Mouse (Mus musculus) left cerebral cortex, adult 9 months (tissue): ENCODE results near the gene Tm6sf1.

Source experiments
- DNase-seq, 2 experiments: peaks; one replicate each; pipeline ENCODE4 v3.0.0; 2022; ENCODE audit warnings: low spot score in 2 of 2

Tm6sf1 gene

DNA sequence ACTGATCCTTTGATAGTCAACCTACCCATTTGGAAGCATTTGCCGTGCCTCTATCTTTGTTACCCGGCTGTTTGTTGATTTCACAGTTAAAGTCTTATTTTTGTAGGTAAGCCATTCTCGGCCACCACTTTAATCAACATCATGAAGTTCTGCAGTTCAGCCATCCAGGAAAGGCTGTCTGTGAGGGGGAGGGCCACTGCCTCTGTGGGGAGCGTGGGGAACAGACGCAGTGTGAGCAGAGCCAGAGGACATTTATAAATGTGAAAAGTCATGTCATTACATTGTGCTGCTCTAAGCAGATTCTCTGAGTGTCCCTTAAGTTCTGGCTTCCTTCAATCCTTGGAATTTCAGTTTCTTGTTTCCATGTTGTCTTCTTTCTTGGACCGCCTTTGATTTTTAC, 8.6 kb upstream of the Tm6sf1 start:
- no peak for DNase-seq

DNA sequence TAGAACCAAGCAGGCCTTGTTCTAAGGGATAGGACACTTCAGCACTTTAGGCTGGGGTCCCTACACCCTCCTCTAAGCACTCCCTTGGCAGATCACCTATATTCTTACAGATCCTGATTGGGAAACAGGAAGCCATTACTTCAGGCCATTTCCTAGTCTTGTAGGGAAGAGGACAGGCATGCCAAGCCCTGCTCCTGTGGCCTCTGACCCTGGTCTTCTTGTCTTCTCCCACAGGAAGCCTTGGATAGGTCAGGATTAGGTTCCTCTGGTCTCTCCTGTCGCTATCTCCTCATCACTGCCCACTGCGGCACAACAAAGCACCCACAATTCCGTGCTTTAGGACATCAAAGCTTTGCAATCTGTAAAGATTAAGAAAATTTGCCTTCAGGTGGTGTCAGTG, 7.1 kb upstream of the Tm6sf1 start:
- DNase-seq, result peak in 1 of 2 experiments; percentile 1

DNA sequence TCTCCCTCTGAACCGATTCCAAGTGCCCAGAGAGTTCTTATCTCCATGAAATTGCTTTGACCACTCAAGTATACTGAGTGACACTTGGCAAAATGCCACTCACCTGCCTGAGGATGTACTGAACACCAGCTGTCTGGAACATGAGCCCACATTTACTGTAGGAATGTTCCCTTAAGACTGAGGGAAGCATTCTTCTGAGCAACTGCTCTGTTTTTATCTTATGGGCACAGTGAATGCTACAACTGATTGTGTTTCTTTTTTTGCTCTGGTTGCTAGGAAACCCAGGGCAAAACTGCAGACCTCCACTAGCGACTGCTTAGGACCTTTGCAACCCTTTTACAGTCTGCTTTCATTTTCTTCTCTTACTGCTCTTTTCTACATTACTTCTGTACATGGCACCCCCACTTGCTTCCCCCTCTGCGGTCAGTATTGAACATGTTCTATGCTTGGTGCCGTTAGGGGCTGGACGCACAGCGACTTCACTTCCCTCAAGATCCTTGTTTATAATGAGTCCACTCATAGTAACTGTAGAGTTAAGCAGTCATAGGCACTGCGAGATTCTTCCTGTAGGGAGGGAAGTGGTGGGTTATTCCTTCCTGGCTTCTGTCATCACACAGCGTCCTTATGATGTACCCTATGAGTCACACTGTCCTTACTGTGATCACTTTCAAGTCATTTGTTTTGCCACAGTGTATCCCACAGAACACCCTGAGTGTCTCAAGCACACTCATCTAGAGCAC, 4.1 kb upstream of the Tm6sf1 start:
- DNase-seq, result no peak

DNA sequence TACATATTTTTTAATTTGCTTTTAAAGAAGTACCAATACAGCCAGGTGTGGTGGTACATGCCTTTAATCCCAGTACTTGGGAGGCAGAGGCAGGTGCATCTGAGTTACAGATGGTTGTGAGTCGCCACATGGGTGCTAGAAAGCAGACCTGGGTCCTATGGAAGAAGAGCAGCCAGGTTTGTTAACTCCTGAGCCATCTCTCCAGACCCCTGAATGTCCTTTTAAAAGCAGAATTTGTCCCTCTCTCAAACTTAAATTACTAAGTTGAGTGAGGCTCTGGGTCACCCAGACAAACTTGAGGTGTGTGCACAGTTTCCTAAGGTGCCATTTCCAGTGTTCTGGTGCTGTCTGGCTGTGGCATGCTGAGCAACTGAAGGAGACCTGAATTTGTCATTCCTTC, 3.1 kb upstream of the Tm6sf1 start, which contains the start of gene Gm10160:
Gene Gm10160, minus strand, starts transcription at position 101 of the 400 bp plus-strand sequence.
- DNase-seq, result no peak

DNA sequence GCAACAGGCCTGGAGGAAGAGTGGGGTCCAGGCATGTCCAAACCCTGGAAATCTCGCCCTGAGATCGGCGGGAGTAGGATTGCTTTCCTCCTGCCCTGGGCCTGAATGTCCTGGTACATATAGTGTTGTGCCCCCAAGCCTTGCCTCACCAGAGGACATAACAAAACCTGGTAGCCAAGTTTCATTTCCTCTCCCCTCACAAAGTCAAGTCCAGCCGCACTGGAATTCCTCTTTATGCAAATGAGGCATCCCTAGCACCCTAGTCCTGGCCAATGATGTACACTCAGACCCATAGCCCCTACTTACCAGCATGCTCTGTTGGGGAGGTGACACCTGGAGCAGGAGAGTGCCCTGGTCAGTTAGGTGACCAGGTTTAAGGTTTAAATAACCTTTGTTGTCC, 2.6 kb upstream of the Tm6sf1 start:
- no peak for DNase-seq

DNA sequence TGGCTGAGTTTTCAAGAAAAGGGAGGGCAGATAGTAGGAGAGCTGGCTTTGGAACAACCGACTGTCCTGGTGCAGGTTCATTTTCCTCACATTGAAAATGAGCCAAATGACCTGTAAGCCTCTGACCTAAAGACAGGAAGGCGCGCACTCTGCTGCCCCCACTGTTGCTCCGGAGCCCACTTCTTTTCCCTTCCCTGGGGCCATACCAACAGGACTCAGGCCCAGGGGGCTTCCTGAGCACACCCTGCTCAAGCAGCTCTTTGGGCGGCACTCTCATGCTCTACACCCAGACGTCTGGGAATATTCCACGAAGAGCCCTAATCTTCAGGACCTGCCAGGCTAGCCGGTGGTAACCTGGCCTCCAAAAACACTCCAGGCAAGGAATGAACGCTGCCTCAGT, 565 bp upstream of the Tm6sf1 start:
- DNase-seq, result no peak

DNA sequence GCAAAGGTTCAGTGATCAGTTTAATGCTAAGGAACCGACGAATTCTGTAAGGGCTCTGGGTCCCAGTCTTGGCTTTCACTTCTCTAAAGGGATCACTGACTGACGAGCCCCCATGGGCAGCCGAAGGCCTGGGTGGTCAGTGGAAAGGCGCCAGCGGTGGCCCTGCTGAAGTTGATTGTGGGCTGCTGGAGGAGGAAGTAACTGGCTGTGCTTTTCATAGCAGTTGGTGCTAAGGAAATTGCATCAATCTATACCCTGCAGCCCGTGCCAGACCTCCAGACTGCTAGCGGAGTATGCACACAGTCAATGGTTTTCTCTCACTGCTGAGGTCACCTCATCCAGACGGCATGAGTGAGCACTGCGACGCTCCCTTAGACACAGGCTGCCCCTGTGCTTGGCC, 1.3 kb downstream of the Tm6sf1 start:
- peak; percentile 44 to 48 for DNase-seq

DNA sequence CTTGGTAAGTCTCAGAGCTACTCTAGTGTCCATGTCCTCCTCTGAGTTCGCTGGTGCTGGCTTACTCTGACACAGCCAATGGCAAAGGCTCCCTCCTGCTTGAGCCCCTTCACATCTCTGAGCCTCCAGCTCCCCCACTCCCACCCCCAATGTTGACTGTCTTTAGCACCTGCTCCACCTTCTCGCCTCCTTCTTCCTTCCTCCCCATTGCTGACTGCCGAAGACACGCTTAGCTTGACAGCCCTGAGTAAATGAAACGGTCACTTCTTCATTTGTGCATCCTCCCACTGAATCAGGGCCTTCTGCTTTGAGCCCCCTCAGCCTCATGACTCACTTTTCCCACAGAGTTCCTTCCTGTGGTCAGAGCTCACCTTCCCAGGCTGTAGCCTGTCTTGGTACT, 2.2 kb downstream of the Tm6sf1 start:
- no peak for DNase-seq

DNA sequence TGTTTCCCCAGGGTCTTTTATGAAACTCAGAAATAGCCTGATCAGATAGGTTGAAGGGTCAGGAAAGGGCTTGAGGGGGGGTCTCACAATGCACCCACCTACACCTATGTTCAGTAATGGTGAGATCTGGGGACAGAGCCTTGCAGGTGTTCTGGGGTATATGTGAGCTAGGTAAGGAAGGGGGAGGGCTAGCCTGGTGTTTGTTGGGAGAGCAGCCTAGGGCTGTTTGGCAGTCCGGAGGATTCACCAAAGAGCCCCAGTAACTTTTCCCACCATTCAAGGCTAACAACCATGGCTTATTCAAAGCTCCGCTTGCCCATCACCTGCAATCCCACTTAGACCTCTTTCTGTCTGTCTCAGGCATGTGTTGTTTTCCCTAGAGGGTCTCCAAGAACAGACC, 2.7 kb downstream of the Tm6sf1 start:
- no peak for DNase-seq

DNA sequence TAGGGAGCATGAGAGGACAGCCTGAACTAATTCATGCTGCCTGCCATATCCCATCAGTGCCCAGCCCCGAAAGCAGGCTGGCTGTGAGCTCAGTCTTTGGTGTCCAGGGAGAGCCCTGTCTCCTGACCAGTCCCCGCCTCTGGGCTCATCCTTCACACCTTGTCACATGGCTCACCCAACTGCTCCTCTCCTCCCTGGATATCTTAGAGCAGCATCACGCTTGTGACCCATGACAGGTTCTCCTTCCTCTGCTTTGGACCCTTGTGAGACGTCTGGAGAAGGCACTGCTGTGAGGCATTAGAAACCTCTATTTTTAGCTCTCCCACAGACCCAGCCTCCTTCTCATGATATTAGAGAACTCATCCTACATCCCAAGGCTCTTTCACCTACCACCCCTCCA, 3.1 kb downstream of the Tm6sf1 start:
- no peak for DNase-seq

DNA sequence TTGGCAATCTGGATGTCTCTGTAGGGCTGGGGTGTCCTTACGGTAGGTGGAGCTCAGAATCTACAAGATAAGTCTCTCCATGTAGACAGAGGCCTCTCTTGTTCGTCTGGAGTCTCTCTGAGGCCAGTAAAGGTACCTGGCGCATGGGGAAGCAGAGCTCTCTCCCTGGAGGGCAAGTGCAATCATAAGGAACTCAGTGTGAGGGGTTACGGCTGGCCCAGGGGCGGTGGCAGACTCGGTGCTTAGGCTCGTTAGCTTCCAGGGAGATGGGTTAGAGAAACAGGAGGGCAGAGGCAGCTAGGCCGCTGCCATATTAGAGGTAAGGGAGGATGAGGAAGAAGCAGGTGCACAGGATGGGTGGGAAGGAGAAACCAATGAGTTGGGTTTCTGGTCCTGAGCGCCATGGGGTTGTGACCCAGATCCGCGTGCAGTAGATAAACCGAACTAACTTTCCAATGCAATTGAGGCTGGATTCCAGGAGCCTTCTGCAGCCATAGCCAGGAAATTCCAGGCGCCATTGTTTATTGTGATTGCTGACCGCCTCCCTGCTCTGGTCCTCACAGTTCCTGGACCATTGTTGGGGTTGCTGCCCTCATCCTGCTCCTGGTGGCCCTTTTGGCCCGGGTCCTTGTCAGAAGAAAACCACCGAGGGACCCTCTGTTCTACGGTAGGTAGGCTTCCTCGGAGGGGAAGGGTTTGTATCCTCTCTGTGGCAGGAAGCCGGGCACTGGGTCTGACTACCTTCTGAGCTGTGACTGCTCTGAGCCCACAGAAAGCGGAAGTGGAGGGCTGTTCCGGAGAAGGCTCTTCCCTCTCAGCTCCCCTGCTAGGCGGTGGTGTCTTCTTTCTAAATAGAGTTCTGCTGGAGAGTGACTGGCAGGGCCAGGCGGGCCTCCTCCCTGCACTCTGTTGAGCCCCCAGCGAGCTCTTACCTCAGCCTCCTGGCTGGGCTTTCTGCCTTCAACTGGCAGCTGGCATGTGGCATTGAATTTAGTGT, 4.1 kb downstream of the Tm6sf1 start:
- no peak for DNase-seq

DNA sequence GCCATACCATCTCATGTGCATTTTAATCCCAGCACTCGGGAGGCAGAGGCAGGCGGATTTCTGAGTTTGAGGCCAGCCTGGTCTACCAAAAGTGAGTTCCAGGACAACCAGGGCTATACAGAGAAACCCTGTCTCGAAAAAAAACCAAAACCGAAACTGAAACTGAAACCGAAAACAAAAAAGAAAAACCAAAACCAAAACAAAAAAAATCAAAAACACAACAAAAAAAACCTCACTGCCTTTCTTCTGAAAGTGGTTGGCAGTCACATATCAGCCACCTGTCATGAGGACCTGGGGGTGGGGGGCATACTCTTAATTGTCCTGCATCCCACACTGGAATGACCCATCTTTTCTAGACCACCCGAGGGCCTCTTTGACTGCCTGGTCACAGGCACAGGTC, 5.8 kb downstream of the Tm6sf1 start:
- DNase-seq, result no peak

DNA sequence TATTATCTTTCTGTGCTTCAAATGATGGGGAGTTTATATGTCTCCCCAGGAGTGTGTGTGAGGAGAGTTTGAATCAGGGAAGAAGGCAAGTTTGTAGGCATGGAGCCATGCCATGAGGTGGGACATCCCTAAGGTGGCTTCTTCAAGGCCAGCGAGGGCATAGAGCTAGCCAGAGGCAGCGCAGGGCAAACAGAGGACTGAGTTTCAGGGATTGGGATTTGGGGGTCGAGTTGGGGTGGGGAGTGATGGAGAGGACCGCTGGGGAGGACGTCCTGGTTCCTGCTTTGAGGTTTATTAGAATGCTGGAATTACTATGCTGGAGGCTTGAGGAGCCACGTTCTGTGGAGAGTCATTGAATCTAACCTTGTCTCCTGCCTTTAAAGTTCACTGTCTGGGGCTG, 7.1 kb downstream of the Tm6sf1 start:
- no peak for DNase-seq

DNA sequence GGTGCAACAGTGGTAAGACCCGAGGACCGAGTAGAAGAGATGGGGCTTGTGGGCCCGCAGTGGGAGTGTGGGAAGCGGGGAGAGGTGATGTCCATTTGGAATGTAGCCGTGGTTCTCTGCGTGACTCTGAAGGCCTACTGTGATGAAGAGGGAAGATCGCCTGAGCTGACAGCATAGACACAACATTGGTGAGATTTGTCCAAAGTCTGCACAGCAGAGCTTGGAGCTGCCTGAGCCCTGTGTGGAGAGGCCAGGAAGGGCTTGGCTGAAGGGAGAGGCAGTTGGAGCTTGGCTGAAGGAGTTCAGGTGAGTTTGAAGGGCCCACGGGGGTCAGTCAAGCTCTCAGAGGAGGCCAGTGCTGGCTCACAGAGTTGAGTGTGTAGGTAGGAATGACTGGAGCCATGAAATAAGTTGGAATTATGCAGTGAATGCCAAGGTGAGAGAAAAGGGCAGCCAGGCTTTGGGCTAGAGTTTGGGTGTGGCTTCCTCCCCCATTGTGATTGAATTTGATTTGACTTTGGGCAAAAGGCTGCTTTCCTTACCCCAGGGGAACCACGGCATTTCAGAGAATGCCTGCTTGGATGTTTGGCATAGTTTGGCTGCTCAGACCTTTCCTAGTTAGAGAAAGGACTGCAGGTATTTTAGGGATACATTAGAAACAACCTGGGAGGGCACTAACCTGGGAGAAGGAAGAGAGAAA, 8.6 kb downstream of the Tm6sf1 start:
- DNase-seq, result no peak

DNA sequence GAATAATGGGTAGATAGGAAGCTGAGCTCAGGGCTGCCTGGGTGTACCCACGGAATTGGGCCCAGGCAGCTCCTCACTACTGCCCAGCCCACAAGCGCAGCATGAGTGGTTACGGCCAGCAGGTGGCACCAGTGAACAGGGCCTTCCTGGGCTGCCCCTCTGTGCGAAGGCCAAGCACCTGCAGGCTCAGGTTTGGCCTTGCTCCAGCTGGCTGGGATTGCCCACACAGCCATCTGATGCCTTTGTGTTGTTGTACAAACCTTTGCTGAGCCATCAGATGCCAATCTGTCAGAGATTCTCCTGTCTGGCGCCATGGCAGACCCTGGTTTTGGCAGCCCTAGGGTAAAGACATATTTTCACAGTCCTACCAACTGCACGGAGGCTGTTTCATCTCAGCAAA, 9.4 kb downstream of the Tm6sf1 start:
- peak in 1 of 2 experiments; percentile 62 for DNase-seq

DNA sequence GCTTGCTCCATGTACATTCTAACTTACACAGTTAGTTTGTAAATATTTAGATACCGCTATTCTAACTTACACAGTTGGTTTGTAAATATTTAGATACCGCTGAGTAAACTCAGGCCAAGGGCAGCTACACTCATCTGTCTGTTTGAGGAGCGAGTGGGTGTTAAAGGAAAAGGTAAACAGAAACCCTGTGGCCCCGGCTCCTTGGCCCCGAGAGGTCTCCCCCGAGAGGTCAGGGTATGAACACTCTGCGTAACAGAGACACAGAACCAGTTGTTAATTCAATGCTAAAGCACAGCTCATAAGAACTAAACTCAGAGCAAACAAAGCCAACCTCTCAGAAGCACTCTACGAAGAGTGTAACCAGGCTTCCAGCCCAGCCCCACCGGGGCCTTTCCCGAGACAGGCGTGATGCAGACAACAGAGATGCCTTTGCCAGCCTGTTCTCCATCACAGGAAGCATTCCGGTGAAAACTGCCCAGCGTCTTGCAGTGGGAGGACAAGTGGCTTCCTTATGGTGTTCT, 13.8 kb downstream of the Tm6sf1 start:
- DNase-seq, result no peak

DNA sequence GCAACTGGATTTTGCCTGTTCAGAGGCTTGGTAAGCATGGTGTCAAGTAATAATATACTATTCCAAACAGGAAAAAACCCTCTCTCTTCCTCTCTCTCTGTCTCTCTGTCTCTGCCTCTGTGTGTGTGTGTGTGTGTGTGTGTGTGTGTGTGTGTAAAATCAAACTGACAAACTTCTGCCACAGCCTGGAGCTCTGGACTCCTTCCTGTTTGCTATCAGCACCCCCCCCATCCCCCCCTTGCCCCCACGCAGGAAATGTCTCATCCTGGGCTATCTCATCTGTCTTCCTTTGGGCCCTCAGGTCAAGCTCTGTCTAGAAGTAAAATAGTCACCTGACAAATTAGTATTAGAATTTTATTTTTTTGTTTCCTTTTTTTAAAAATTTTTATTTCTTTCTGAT, 15.0 kb downstream of the Tm6sf1 start:
- no peak for DNase-seq

DNA sequence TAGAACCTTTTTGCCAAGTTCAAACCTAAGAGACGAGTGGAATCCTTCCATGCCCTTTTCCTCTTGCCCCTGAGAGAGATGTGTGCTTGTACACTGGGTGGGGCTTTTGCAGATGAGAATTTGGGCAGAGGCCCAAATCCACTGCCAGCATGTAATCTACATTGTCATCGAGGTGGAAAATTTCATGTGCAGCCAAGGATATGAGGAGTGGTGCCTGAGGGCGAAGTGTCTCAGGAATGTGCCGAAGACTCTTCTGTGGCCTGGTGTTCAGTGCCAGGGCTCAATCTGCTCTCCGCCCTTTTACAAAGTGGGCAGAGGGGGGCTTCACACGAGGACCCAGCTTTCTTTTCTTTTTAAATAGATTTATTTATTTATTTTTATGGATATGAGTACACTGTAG, 15.8 kb downstream of the Tm6sf1 start:
- DNase-seq, result no peak

DNA sequence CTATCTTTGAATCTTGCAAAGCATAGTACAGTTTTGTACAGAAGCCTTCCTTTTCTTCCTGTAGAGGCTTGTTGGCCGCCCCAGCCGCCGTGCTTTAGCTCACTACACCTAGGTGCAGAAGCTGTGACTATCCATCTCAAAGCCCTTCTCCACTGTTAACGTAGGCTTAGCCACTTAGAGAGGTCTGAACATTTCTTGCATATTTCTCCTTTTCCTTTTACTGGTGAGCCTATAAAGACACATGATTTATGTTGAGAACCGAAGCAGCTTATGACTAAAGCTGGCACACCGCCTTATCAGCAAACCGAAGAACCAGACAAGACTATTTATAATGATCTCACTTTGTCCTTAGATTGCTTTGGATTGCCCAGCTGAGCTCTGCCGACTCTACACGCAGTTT, 16.6 kb downstream of the Tm6sf1 start:
- peak in 1 of 2 experiments; percentile 55 for DNase-seq

DNA sequence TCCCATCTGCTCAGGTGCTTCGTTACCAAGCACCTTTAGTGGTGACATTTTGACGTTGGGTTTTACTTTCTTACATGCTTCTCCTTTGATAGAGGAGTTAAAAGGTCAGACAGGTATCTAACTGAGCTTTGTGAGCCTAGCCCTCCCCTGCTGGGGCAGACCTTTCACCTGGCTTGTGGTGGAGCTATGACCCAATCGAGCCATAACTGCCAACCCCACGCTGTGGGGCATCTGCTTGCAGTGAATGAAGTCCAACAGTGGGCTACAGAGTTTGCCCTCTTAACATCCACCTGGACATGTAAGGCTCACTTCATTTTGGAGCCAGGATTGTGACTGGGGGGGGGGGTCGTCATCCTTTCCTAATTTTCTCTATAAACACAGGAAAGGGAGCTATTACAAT, 21.5 kb downstream of the Tm6sf1 start:
- no peak for DNase-seq

DNA sequence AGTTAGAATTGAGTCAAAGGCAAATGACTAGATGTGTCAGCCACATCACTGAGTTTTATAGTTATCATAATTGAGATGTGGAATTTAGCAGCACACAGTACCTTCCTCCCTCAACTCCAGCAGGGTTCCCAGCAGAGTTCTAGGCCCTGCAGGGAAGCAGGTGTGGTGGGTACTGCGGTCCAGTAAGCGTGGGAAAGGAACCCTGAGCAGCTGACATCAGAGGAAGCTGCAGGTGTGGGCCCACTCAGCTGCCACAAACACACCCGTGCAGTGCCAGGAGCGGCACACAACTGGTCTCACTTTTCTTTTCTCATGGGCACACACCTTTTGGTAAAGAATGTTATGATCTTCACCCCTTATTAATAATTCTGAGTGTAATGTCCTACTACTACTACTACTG, 22.0 kb downstream of the Tm6sf1 start:
- no peak for DNase-seq

DNA sequence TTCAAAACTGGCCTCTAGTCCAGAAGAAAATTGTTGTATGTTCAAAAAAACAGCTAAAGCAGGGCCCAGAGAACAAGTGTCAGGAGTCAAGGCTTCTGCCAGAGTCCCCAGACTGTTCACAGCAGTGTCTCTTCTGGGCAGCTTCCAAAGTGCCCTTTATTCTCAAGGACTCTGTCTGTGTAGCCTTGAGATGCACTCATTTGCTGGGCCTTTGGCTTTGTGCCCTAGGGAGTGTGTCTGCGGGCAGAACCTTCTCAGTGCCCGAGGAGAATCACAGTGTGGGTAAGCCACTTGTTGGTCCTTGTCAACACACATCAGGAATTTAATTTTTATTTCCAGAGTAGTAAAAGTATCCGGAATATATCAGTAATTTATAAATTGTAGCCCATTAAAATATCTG, 22.8 kb downstream of the Tm6sf1 start:
- no peak for DNase-seq
